Mouse (Mus musculus): ENCODE results near the gene Itga9. TPM values are rescaled to one million over a fixed set of nuclear protein-coding genes. Genes with fewer than 3 reads are reported as not detected.

Gene Itga9
- polyA plus RNA-seq, 1 experiment from 2014 or later: 0.74 TPM

GRCm38 (mm10) chr9:118731650-118732049, 125.2 kb downstream of the Itga9 start:
- no peaks in the 10 kb centered on the region for H3K36me3 ChIP-seq (ENCODE audit: control insufficient read depth, insufficient read depth, low read length)

GRCm38 (mm10) chr9:118733601-118734000, 127.1 kb downstream of the Itga9 start:
- Histone ChIP-seq H3K4me1 (ENCODE audit: control insufficient read depth, insufficient read depth, low read depth, low read length) (no peaks in the 10 kb centered on the region), H3K36me3 (ENCODE audit: control insufficient read depth, insufficient read depth, low read length) (no peaks in the 10 kb centered on the region), H3K27me3 (replicated peaks; ENCODE audit: control insufficient read depth, insufficient read depth, low read length) (no peaks in the 10 kb centered on the region), H3K9ac (ENCODE audit: low read depth, low read length) (no peak overlapping the region), H3K4me3 (ENCODE audit: low read length) (no peak overlapping the region), H3K9me3 (ENCODE audit: control insufficient read depth, low read length) (no peaks in the 10 kb centered on the region), H3K27ac (ENCODE audit: low read depth, low read length) (no peak overlapping the region), H3K4me2 (ENCODE audit: low read length) (no peak overlapping the region)
- 85% methylated on average over 3 of the region's 3 CpGs for WGBS
- no peak for ATAC-seq

More at GRCm38 (mm10) chr9:118731650-118732049, 125.2 kb downstream of the Itga9 start:
- whole genome bisulfite sequencing: 76% methylated on average over 6 of the region's 6 CpGs
- no peak for ATAC-seq
- H3K27ac ChIP-seq (ENCODE audit: low read depth, low read length): no peak overlapping the region
- no peaks in the 10 kb centered on the region for H3K27me3 ChIP-seq (replicated peaks; ENCODE audit: control insufficient read depth, insufficient read depth, low read length)
- no peaks in the 10 kb centered on the region for H3K4me1 ChIP-seq (ENCODE audit: control insufficient read depth, insufficient read depth, low read depth, low read length)
- H3K9ac ChIP-seq (ENCODE audit: low read depth, low read length): no peak overlapping the region
- H3K9me3 ChIP-seq (ENCODE audit: control insufficient read depth, low read length): no peaks in the 10 kb centered on the region
- no peak overlapping the region for H3K4me3 ChIP-seq (ENCODE audit: low read length)
- no peak overlapping the region for H3K4me2 ChIP-seq (ENCODE audit: low read length)

GRCm38 (mm10) chr9:118737124-118737523, 130.6 kb downstream of the Itga9 start:
- no peak overlapping the region for H3K9ac ChIP-seq (ENCODE audit: low read depth, low read length)
- H3K27ac ChIP-seq (ENCODE audit: low read depth, low read length): no peak overlapping the region
- H3K36me3 ChIP-seq (ENCODE audit: control insufficient read depth, insufficient read depth, low read length): no peaks in the 10 kb centered on the region
- H3K4me1 ChIP-seq (ENCODE audit: control insufficient read depth, insufficient read depth, low read depth, low read length): no peaks in the 10 kb centered on the region
- H3K4me2 ChIP-seq (ENCODE audit: low read length): no peak overlapping the region
- ATAC-seq: no peak
- no peaks in the 10 kb centered on the region for H3K9me3 ChIP-seq (ENCODE audit: control insufficient read depth, low read length)
- 91% methylated on average over 2 of the region's 2 CpGs for WGBS
- H3K27me3 ChIP-seq (replicated peaks; ENCODE audit: control insufficient read depth, insufficient read depth, low read length): no peaks in the 10 kb centered on the region
- H3K4me3 ChIP-seq (ENCODE audit: low read length): no peak overlapping the region

GRCm38 (mm10) chr9:118737601-118738137, 131.2 kb downstream of the Itga9 start:
- Histone ChIP-seq H3K36me3 (ENCODE audit: control insufficient read depth, insufficient read depth, low read length) (no peaks in the 10 kb centered on the region), H3K27me3 (replicated peaks; ENCODE audit: control insufficient read depth, insufficient read depth, low read length) (no peaks in the 10 kb centered on the region), H3K9ac (ENCODE audit: low read depth, low read length) (no peak overlapping the region), H3K4me1 (ENCODE audit: control insufficient read depth, insufficient read depth, low read depth, low read length) (no peaks in the 10 kb centered on the region), H3K9me3 (ENCODE audit: control insufficient read depth, low read length) (no peaks in the 10 kb centered on the region), H3K4me3 (ENCODE audit: low read length) (no peak overlapping the region), H3K4me2 (ENCODE audit: low read length) (no peak overlapping the region), H3K27ac (ENCODE audit: low read depth, low read length) (no peak overlapping the region)
- ATAC-seq: no peak
- 60% methylated on average over 9 of the region's 9 CpGs for WGBS

- Histone ChIP-seq H3K4me1 (ENCODE audit: control insufficient read depth, insufficient read depth, low read depth, low read length) (no peaks in the 10 kb centered on the region), H3K36me3 (ENCODE audit: control insufficient read depth, insufficient read depth, low read length) (no peaks in the 10 kb centered on the region), H3K4me3 (ENCODE audit: low read length) (no peak overlapping the region), H3K9me3 (ENCODE audit: control insufficient read depth, low read length) (no peaks in the 10 kb centered on the region), H3K4me2 (ENCODE audit: low read length) (no peak overlapping the region), H3K9ac (ENCODE audit: low read depth, low read length) (no peak overlapping the region), H3K27me3 (replicated peaks; ENCODE audit: control insufficient read depth, insufficient read depth, low read length) (no peaks in the 10 kb centered on the region), H3K27ac (ENCODE audit: low read depth, low read length) (no peak overlapping the region)
- ATAC-seq: no peak
- WGBS: 71% methylated on average over 5 of the region's 5 CpGs
These were observed 131.8 kb downstream of the Itga9 start for GRCm38 (mm10) chr9:118738311-118738710.

- 87% methylated on average over 3 of the region's 3 CpGs for WGBS
- Histone ChIP-seq H3K4me3 (ENCODE audit: low read length) (no peak overlapping the region), H3K4me1 (ENCODE audit: control insufficient read depth, insufficient read depth, low read depth, low read length) (no peaks in the 10 kb centered on the region), H3K36me3 (ENCODE audit: control insufficient read depth, insufficient read depth, low read length) (no peaks in the 10 kb centered on the region), H3K4me2 (ENCODE audit: low read length) (no peak overlapping the region), H3K9me3 (ENCODE audit: control insufficient read depth, low read length) (no peaks in the 10 kb centered on the region), H3K27me3 (replicated peaks; ENCODE audit: control insufficient read depth, insufficient read depth, low read length) (no peaks in the 10 kb centered on the region), H3K9ac (ENCODE audit: low read depth, low read length) (no peak overlapping the region), H3K27ac (ENCODE audit: low read depth, low read length) (no peak overlapping the region)
- ATAC-seq: no peak
These were observed 132.6 kb downstream of the Itga9 start for GRCm38 (mm10) chr9:118739071-118739470.

- H3K4me3 ChIP-seq (ENCODE audit: low read length): no peak overlapping the region
- no peaks in the 10 kb centered on the region for H3K4me1 ChIP-seq (ENCODE audit: control insufficient read depth, insufficient read depth, low read depth, low read length)
- no peak for ATAC-seq
- no peak overlapping the region for H3K4me2 ChIP-seq (ENCODE audit: low read length)
- H3K27ac ChIP-seq (ENCODE audit: low read depth, low read length): no peak overlapping the region
- no peaks in the 10 kb centered on the region for H3K9me3 ChIP-seq (ENCODE audit: control insufficient read depth, low read length)
- H3K36me3 ChIP-seq (ENCODE audit: control insufficient read depth, insufficient read depth, low read length): no peaks in the 10 kb centered on the region
- no peak overlapping the region for H3K9ac ChIP-seq (ENCODE audit: low read depth, low read length)
- no peaks in the 10 kb centered on the region for H3K27me3 ChIP-seq (replicated peaks; ENCODE audit: control insufficient read depth, insufficient read depth, low read length)
- WGBS: 89% methylated on average over 3 of the region's 3 CpGs
These were observed 133.2 kb downstream of the Itga9 start for GRCm38 (mm10) chr9:118739659-118740058.

GRCm38 (mm10) chr9:118741268-118741667, 134.8 kb downstream of the Itga9 start:
- Histone ChIP-seq H3K9me3 (ENCODE audit: control insufficient read depth, low read length) (no peaks in the 10 kb centered on the region), H3K27me3 (replicated peaks; ENCODE audit: control insufficient read depth, insufficient read depth, low read length) (no peaks in the 10 kb centered on the region), H3K36me3 (ENCODE audit: control insufficient read depth, insufficient read depth, low read length) (no peaks in the 10 kb centered on the region), H3K4me3 (ENCODE audit: low read length) (no peak overlapping the region), H3K4me2 (ENCODE audit: low read length) (no peak overlapping the region), H3K9ac (ENCODE audit: low read depth, low read length) (no peak overlapping the region), H3K4me1 (ENCODE audit: control insufficient read depth, insufficient read depth, low read depth, low read length) (no peaks in the 10 kb centered on the region), H3K27ac (ENCODE audit: low read depth, low read length) (no peak overlapping the region)
- ATAC-seq: no peak
- 70% methylated on average over 9 of the region's 9 CpGs for WGBS

GRCm38 (mm10) chr9:118749335-118749949, 143.0 kb downstream of the Itga9 start:
- Histone ChIP-seq H3K27me3 (replicated peaks; ENCODE audit: control insufficient read depth, insufficient read depth, low read length) (no peaks in the 10 kb centered on the region), H3K9ac (ENCODE audit: low read depth, low read length) (no peak overlapping the region), H3K4me2 (ENCODE audit: low read length) (no peak overlapping the region), H3K36me3 (ENCODE audit: control insufficient read depth, insufficient read depth, low read length) (no peaks in the 10 kb centered on the region), H3K4me1 (ENCODE audit: control insufficient read depth, insufficient read depth, low read depth, low read length) (peaks cover 4% of the 10 kb centered on the region), H3K4me3 (ENCODE audit: low read length) (no peak overlapping the region), H3K27ac (ENCODE audit: low read depth, low read length) (no peak overlapping the region), H3K9me3 (ENCODE audit: control insufficient read depth, low read length) (no peaks in the 10 kb centered on the region)
- no peak for ATAC-seq
- WGBS: 44% methylated on average over 8 of the region's 8 CpGs
